ENCODE assay signal across 9 mouse cellular contexts in the genomic region with DNA sequence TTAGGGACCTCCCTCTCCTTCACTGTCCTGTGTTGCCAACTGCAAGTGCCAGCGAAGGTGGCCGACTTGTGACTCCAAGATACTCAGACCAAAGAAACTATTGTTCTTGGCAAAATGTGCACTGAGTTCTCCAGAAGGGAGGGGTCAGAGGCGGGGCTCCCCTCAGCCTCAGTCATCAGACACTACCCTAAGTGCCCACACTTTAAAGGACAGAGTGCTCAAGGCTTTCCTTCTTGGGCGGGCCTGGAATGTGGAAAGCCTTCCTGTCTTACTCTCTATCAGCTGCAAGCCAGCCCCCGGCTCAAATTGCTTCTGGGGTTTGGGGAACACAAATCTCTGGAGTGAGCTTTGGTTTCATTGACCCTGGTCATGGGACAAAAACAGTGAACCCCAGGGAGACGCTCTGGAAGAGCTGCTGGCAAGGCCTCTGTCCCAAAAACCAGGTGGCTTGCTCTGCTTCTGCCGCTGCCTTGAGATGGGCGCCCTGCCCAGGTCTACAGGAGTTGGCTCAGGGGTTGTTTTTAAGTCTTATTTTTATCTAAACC. TPM values are rescaled to one million over a fixed set of nuclear protein-coding genes. Genes with fewer than 3 reads are reported as not detected.
A peak's percentile ranks its signal among the peaks of the same experiment; 100 is the strongest.
DNase-seq lines count a peak whose midpoint lies in the region; ATAC-seq lines count a peak whose summit lies in the region.
"Had no signal": no experiment of that assay in that cellular context is flagged by ENCODE, and none has a peak within 500 bp of the region (broad histone marks: within the 10 kb centered on the region; RNA-seq: fewer than 3 reads in every experiment).

No protein-coding gene starts in this region.

- no peak overlapping the region for H3K4me2 ChIP-seq in heart, embryonic 13.5 days
- no peak overlapping the region for H3K4me2 ChIP-seq in hindbrain, embryonic 16.5 days (ENCODE audit: low read length)
- H3K4me2 ChIP-seq: intestine, embryonic 15.5 days had no signal

- no peaks in the 10 kb centered on the region for H3K9me3 ChIP-seq in heart, embryonic 10.5 days
- no peaks in the 10 kb centered on the region for H3K9me3 ChIP-seq in heart, embryonic 13.5 days
- no peaks in the 10 kb centered on the region for H3K9me3 ChIP-seq in hindbrain, embryonic 16.5 days (ENCODE audit: control insufficient read depth, low read length)
- H3K9me3 ChIP-seq: intestine, embryonic 15.5 days had no signal

- H3K36me3 ChIP-seq in heart, embryonic 10.5 days = peaks cover 89% of the 10 kb centered on the region
- H3K36me3 ChIP-seq in heart, embryonic 13.5 days = peaks cover 95% of the 10 kb centered on the region
- peaks cover 34% of the 10 kb centered on the region for H3K36me3 ChIP-seq in hindbrain, embryonic 16.5 days (ENCODE audit: control insufficient read depth, insufficient read depth, low read length)

- no peaks in the 10 kb centered on the region for H3K27me3 ChIP-seq in heart, embryonic 10.5 days (ENCODE audit: insufficient read depth, poor library complexity, severe bottlenecking)
- H3K27me3 ChIP-seq in heart, embryonic 13.5 days (replicated peaks) = no peaks in the 10 kb centered on the region
- H3K27me3 ChIP-seq in hindbrain, embryonic 16.5 days (replicated peaks; ENCODE audit: control insufficient read depth, insufficient read depth, low read length) = no peaks in the 10 kb centered on the region
- H3K27me3 ChIP-seq: intestine, embryonic 15.5 days had no signal

- no peak overlapping the region for H3K4me3 ChIP-seq in heart, embryonic 10.5 days
- H3K4me3 ChIP-seq in heart, embryonic 13.5 days = no peak overlapping the region
- no peak overlapping the region for H3K4me3 ChIP-seq in hindbrain, embryonic 16.5 days (ENCODE audit: low read length)
- H3K4me3 ChIP-seq: intestine, embryonic 15.5 days had no signal

- H3K9ac ChIP-seq in heart, embryonic 13.5 days = no peak overlapping the region
- no peak overlapping the region for H3K9ac ChIP-seq in hindbrain, embryonic 16.5 days (ENCODE audit: low read depth, low read length)
- H3K9ac ChIP-seq: intestine, embryonic 15.5 days had no signal

- 0 out of 2 replicates have a peak, but pooled peaks have one; percentile 38 for ATAC-seq in heart, embryonic 13.5 days (ENCODE audit: extremely low read depth, insufficient number of reproducible peaks, low FRiP score, low TSS enrichment)
- no peak for ATAC-seq in hindbrain, embryonic 16.5 days
- no peak for ATAC-seq in CD4-positive, CD25-positive, alpha-beta regulatory T cell, adult 4 months
- ATAC-seq: intestine, embryonic 15.5 days had no signal

- DNase-seq in heart, adult 11 months = peak; percentile 98
- DNase-seq in heart, embryonic 10.5 days (ENCODE audit: low spot score) = no peak
- DNase-seq in NIH3T3 (ENCODE audit: low read depth) = peak; percentile 48
- peak; percentile 68 for DNase-seq in lung, postnatal 10 days
- no peak for DNase-seq in thymus, postnatal 10 days (ENCODE audit: low spot score in 2 of 2)

- H3K4me1 ChIP-seq in heart, embryonic 10.5 days = peaks cover 15% of the 10 kb centered on the region
- H3K4me1 ChIP-seq in heart, embryonic 13.5 days = peaks cover 16% of the 10 kb centered on the region
- no peaks in the 10 kb centered on the region for H3K4me1 ChIP-seq in hindbrain, embryonic 16.5 days (ENCODE audit: control insufficient read depth, insufficient read depth, low read depth, low read length)
- H3K4me1 ChIP-seq: intestine, embryonic 15.5 days had no signal

- 61% methylated on average over 8 of the region's 8 CpGs for WGBS in heart, embryonic 10.5 days
- WGBS in heart, embryonic 13.5 days = 52% methylated on average over 8 of the region's 8 CpGs
- 85% methylated on average over 8 of the region's 8 CpGs for WGBS in hindbrain, embryonic 16.5 days

- no peak overlapping the region for H3K27ac ChIP-seq in heart, embryonic 10.5 days
- H3K27ac ChIP-seq in heart, embryonic 13.5 days (replicated peaks) = peak overlapping the region; percentile 70
- no peak overlapping the region for H3K27ac ChIP-seq in hindbrain, embryonic 16.5 days (ENCODE audit: low read depth, low read length)
- H3K27ac ChIP-seq: intestine, embryonic 15.5 days had no signal

RNA-seq across cellular contexts. Expression of a gene that starts 33.9 kb away (rescaled TPM):
- polyA plus RNA-seq in heart, embryonic 10.5 days (2016; fragmentation: Nextera tagmentation; extraction: Ambion mirVana) = 3.6 and 4.8 TPM in 2 replicates
- polyA plus RNA-seq in heart, embryonic 13.5 days (2015; fragmentation: Nextera tagmentation; extraction: Ambion mirVana) = 7.8 and 8.7 TPM in 2 replicates
- 4.7 and 4.9 TPM in 2 replicates for polyA plus RNA-seq in hindbrain, embryonic 16.5 days (2015; fragmentation: Nextera tagmentation; extraction: Ambion mirVana)
- under 1 TPM; 0.41 to 0.51 TPM for polyA plus RNA-seq in CD4-positive, CD25-positive, alpha-beta regulatory T cell, adult 4 months (2017; shearing (Covaris generic))

RNA-seq across cellular contexts. Expression of a gene that starts 34.0 kb away (rescaled TPM):
- polyA plus RNA-seq in heart, embryonic 10.5 days (2016; fragmentation: Nextera tagmentation; extraction: Ambion mirVana) = 9.8 and 10.2 TPM in 2 replicates
- 12.0 and 14.3 TPM in 2 replicates for polyA plus RNA-seq in heart, embryonic 13.5 days (2015; fragmentation: Nextera tagmentation; extraction: Ambion mirVana)
- 14.2 and 16.4 TPM in 2 replicates for polyA plus RNA-seq in hindbrain, embryonic 16.5 days (2015; fragmentation: Nextera tagmentation; extraction: Ambion mirVana)
- polyA plus RNA-seq in CD4-positive, CD25-positive, alpha-beta regulatory T cell, adult 4 months (2017; shearing (Covaris generic)) = 10 to 100 TPM; 19.7 to 25.2 TPM

RNA-seq across cellular contexts. Expression of a gene that starts 39.4 kb away (rescaled TPM):
- 113 and 137 TPM in 2 replicates for polyA plus RNA-seq in heart, embryonic 10.5 days (2016; fragmentation: Nextera tagmentation; extraction: Ambion mirVana)
- polyA plus RNA-seq in heart, embryonic 13.5 days (2015; fragmentation: Nextera tagmentation; extraction: Ambion mirVana) = 95.9 and 101 TPM in 2 replicates
- 132 and 192 TPM in 2 replicates for polyA plus RNA-seq in hindbrain, embryonic 16.5 days (2015; fragmentation: Nextera tagmentation; extraction: Ambion mirVana)
- polyA plus RNA-seq in CD4-positive, CD25-positive, alpha-beta regulatory T cell, adult 4 months (2017; shearing (Covaris generic)) = 10 to 100 TPM; 26.4 to 32.5 TPM

RNA-seq across cellular contexts. Expression of a gene that starts 39.5 kb away (rescaled TPM):
- 58.4 and 59.0 TPM in 2 replicates for polyA plus RNA-seq in heart, embryonic 10.5 days (2016; fragmentation: Nextera tagmentation; extraction: Ambion mirVana)
- polyA plus RNA-seq in heart, embryonic 13.5 days (2015; fragmentation: Nextera tagmentation; extraction: Ambion mirVana) = 39.7 and 47.3 TPM in 2 replicates
- 28.8 and 30.4 TPM in 2 replicates for polyA plus RNA-seq in hindbrain, embryonic 16.5 days (2015; fragmentation: Nextera tagmentation; extraction: Ambion mirVana)
- polyA plus RNA-seq in CD4-positive, CD25-positive, alpha-beta regulatory T cell, adult 4 months (2017; shearing (Covaris generic)) = 100 to 1,000 TPM; 111 TPM

RNA-seq across cellular contexts. Expression of a gene that starts 48.5 kb away (rescaled TPM):
- 1.8 and 2.8 TPM in 2 replicates for polyA plus RNA-seq in heart, embryonic 10.5 days (2016; fragmentation: Nextera tagmentation; extraction: Ambion mirVana)
- 2.8 and 3.0 TPM in 2 replicates for polyA plus RNA-seq in heart, embryonic 13.5 days (2015; fragmentation: Nextera tagmentation; extraction: Ambion mirVana)
- polyA plus RNA-seq in hindbrain, embryonic 16.5 days (2015; fragmentation: Nextera tagmentation; extraction: Ambion mirVana) = 4.1 and 4.7 TPM in 2 replicates
- 1 to 10 TPM; 2.6 to 4.3 TPM for polyA plus RNA-seq in CD4-positive, CD25-positive, alpha-beta regulatory T cell, adult 4 months (2017; shearing (Covaris generic))

Comparison
In these comparisons a context has a peak if more than half of its experiments do, and no peak if none do; other contexts are left out.
1. DNase-seq: peak in heart, adult 11 months (single experiment), NIH3T3 (single experiment) and lung, postnatal 10 days (single experiment); none in heart, embryonic 10.5 days (single experiment) and thymus, postnatal 10 days (0 of 2).